Mouse (Mus musculus) midbrain, embryonic 10.5 days (tissue): ENCODE results near the gene Arsg. TPM values are rescaled to one million over a fixed set of nuclear protein-coding genes. Genes with fewer than 3 reads are reported as not detected.

Experiments used
- DNase-seq: peaks from one replicate; pipeline ENCODE4 v3.0.0-alpha.2; 2017; ENCODE audit warnings: low spot score
- H3K27ac ChIP-seq: fragments of 300-500 bp; sonication (generic); replicated peaks from 2 replicates; pipeline ENCODE4 v1.5.1; 2016; ENCODE audit warnings: mild to moderate bottlenecking
- H3K27me3 ChIP-seq: fragments of 300-500 bp; sonication (generic); 2 replicates; pipeline ENCODE4 v1.6.1; 2016; ENCODE audit warnings: low read depth, mild to moderate bottlenecking; ENCODE audit not compliant: poor library complexity, severe bottlenecking
- H3K36me3 ChIP-seq: fragments of 300-500 bp; sonication (generic); 2 replicates; pipeline ENCODE4 v1.6.1; 2016; ENCODE audit warnings: mild to moderate bottlenecking, moderate library complexity
- H3K4me1 ChIP-seq: fragments of 300-500 bp; sonication (generic); 2 replicates; pipeline ENCODE4 v1.6.1; 2016
- H3K4me3 ChIP-seq: fragments of 300-500 bp; sonication (generic); 2 replicates; pipeline ENCODE4 v1.5.1; 2016; ENCODE audit warnings: mild to moderate bottlenecking, moderate library complexity
- H3K9me3 ChIP-seq: fragments of 300-500 bp; sonication (generic); replicated peaks from 2 replicates; pipeline ENCODE4 v1.6.1; 2016; ENCODE audit warnings: mild to moderate bottlenecking
- WGBS: fragments of 180-500 bp; shearing (Covaris S2); methylation state at CpG from one replicate; pipeline ENCODE4 v1.1.7; 2016; 5-methylcytosine and 5-hydroxymethylcytosine counted together
- polyA plus RNA-seq: library from polyadenylated mRNA; unstranded; fragments of >200 nt; fragmentation: Nextera tagmentation; extraction: Ambion mirVana; gene quantifications from 2 replicates; pipeline ENCODE4 v1.2.1, GENCODE M21; 2016

The Arsg gene
- polyA plus RNA-seq, 1 experiment from 2014 or later, result 1.9 TPM

DNA sequence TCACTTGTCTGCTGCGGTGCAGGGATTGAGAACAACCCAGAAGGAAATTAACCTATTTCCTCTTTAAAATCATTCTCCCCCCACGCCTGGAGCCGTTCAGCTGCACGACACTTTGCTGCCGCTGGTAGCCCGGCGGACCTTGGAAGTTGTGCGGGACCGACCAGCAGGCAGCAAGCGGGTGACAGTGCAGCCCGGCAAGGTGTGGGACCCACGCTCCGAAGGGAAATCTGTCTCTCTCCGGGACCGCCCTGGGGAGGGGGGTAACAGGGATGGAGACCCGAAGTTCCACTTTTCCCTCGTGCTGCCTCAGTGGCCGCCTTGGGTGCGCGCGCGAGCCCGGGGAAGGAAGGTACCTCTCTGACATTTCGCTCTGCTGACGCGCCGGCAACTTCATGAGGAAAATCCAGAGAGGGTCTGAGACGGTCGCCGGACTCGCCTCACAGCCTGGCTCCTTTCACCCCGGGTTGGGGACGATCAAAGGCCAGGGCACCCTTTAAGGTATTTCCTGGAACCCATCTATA is 943 bp upstream of the Arsg start:
- H3K4me3 ChIP-seq, result peak overlapping the region; percentile 85
- peaks cover 29% of the 10 kb centered on the region for H3K27me3 ChIP-seq
- DNase-seq, result peak; percentile 70
- no peaks in the 10 kb centered on the region for H3K36me3 ChIP-seq
- H3K27ac ChIP-seq, result peak overlapping the region; percentile 99
- under 1% methylated on average over 33 of the region's 33 CpGs for WGBS
- H3K9me3 ChIP-seq, result no peaks in the 10 kb centered on the region
- H3K4me1 ChIP-seq, result peaks cover 58% of the 10 kb centered on the region

- Histone ChIP-seq H3K9me3 (no peaks in the 10 kb centered on the region), H3K4me1 (peaks cover 64% of the 10 kb centered on the region), H3K36me3 (no peaks in the 10 kb centered on the region), H3K4me3 (peak overlapping the region; percentile 85), H3K27ac (peak overlapping the region; percentile 99), H3K27me3 (peaks cover 29% of the 10 kb centered on the region)
- WGBS, result under 1% methylated on average over 13 of the region's 13 CpGs
- DNase-seq, result no peak
Observed at GRCm38 (mm10) chr11:109472821-109473170, 378 bp upstream of the Arsg start.

GRCm38 (mm10) chr11:109474086-109474742 is 1.0 kb downstream of the Arsg start:
- no peak for DNase-seq
- Histone ChIP-seq H3K27me3 (peaks cover 29% of the 10 kb centered on the region), H3K4me1 (peaks cover 76% of the 10 kb centered on the region), H3K9me3 (no peaks in the 10 kb centered on the region), H3K27ac (peak overlapping the region; percentile 99), H3K4me3 (peak overlapping the region; percentile 85), H3K36me3 (no peaks in the 10 kb centered on the region)
- 11% methylated on average over 14 of the region's 14 CpGs for WGBS

- DNase-seq, result peak; percentile 26
- H3K4me1 ChIP-seq, result peaks cover 82% of the 10 kb centered on the region
- WGBS, result 77% methylated on average over 13 of the region's 13 CpGs
Observed at GRCm38 (mm10) chr11:109474836-109475235, 1.7 kb downstream of the Arsg start.

GRCm38 (mm10) chr11:109475717-109476116 is 2.5 kb downstream of the Arsg start:
- H3K4me1 ChIP-seq, result peaks cover 82% of the 10 kb centered on the region
- peak overlapping the region; percentile 84 for H3K27ac ChIP-seq
- WGBS, result 69% methylated on average over 4 of the region's 4 CpGs
- H3K36me3 ChIP-seq, result no peaks in the 10 kb centered on the region
- peak; percentile 18 for DNase-seq
- H3K9me3 ChIP-seq, result no peaks in the 10 kb centered on the region
- H3K4me3 ChIP-seq, result 0 out of 2 replicates have a peak overlapping the region, but pooled peaks have one; percentile 18
- H3K27me3 ChIP-seq, result peaks cover 23% of the 10 kb centered on the region

More at GRCm38 (mm10) chr11:109474836-109475235, 1.7 kb downstream of the Arsg start:
- Histone ChIP-seq H3K9me3 (no peaks in the 10 kb centered on the region), H3K4me3 (no peak overlapping the region), H3K36me3 (no peaks in the 10 kb centered on the region), H3K27ac (no peak overlapping the region), H3K27me3 (peaks cover 29% of the 10 kb centered on the region)

DNA sequence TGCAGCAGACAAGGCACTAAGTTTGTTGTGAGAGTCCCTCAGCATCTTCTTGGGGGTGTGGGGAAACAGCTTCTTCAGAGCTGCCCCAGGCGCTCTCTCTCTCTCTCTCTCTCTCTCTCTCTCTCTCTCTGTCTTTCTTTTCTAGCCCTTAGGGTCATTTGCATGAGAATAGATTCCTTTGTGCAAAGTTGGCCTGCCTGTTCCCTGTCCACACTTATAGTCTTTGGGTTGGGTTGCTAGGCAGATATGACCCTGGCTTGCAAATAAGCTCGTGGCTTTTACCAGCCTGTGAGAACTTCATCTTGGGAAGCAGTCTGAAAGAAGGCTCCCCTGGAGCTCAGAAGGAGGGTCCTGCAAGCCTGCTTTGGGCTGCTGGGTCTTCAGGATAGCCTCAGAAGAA is 3.1 kb downstream of the Arsg start:
- 17% methylated on average over 2 of the region's 2 CpGs for WGBS
- DNase-seq, result peak; percentile 61
- Histone ChIP-seq H3K4me1 (peaks cover 77% of the 10 kb centered on the region), H3K4me3 (peak overlapping the region; percentile 18), H3K27ac (peak overlapping the region; percentile 84), H3K27me3 (peaks cover 17% of the 10 kb centered on the region), H3K36me3 (no peaks in the 10 kb centered on the region), H3K9me3 (no peaks in the 10 kb centered on the region)

DNA sequence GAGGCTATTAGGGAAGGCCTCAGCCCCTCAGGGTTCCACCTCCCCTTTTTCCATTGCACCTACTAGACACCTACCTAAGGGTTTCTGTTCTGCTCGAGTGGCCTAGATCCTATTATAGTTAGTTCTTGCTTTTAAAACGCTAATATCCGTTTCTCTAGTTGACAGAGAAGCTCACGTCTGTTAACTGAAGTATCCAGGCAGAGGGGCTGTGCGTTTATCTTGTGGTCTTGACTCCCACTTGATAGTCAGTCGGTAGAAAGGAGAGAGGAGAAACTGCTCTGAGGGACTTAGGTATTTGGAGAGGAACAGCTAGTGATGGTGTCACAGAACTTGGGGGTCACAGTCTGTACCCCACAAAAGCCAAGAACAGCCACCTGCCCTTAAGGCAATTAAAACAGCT is 3.5 kb downstream of the Arsg start:
- 28% methylated on average over 6 of the region's 6 CpGs for WGBS
- H3K27me3 ChIP-seq, result peaks cover 13% of the 10 kb centered on the region
- no peaks in the 10 kb centered on the region for H3K36me3 ChIP-seq
- peak overlapping the region; percentile 84 for H3K27ac ChIP-seq
- DNase-seq, result no peak
- H3K9me3 ChIP-seq, result no peaks in the 10 kb centered on the region
- peaks cover 72% of the 10 kb centered on the region for H3K4me1 ChIP-seq
- H3K4me3 ChIP-seq, result peak overlapping the region; percentile 18

GRCm38 (mm10) chr11:109477606-109478380 is 4.6 kb downstream of the Arsg start:
- Histone ChIP-seq H3K4me1 (peaks cover 63% of the 10 kb centered on the region), H3K27ac (peak overlapping the region; percentile 84), H3K36me3 (no peaks in the 10 kb centered on the region), H3K27me3 (peaks cover 12% of the 10 kb centered on the region; the same call in 1 of the 2 replicates), H3K4me3 (no peak overlapping the region), H3K9me3 (no peaks in the 10 kb centered on the region)
- DNase-seq, result no peak
- 58% methylated on average over 16 of the region's 16 CpGs for WGBS

DNA sequence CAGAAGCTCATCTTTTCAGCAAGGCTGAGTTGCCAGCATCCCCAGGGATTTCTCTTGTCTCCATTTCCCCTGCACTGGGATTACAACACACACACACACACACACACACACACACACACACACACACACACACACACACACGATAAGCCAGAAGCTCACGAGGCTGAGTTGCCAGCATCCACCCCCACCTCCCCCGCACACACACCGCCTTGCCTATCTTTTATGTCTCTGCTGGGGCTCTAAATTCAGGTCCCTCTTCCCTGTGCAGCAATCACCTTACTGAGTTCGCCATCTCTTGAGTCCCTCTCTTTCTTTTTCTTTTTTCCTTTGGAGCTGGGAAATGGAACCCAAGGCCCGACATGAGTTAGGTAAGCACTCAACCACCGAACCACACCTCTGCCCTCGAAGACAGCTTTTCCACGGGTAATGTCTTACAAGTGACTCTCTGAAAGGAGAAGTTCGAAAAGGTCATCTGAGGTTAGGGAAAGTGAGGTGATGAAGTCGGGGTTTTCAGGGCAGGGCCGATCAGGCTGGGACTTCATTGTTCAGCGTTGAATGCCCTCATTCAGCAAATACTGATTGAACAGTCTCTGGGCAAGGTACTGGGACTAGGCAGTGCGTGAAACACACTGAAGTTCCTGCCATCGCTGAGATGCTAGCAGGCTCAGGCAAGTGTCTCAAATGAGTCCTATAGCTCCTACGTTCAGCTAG is 6.6 kb downstream of the Arsg start:
- no peak overlapping the region for H3K4me3 ChIP-seq
- H3K36me3 ChIP-seq, result no peaks in the 10 kb centered on the region
- peaks cover 53% of the 10 kb centered on the region for H3K4me1 ChIP-seq
- no peak for DNase-seq
- H3K27ac ChIP-seq, result 0 out of 2 replicates have a peak overlapping the region, but pooled peaks have one; percentile 28
- 47% methylated on average over 16 of the region's 16 CpGs for WGBS
- H3K27me3 ChIP-seq, result peaks cover 10% of the 10 kb centered on the region; the same call in 1 of the 2 replicates
- no peaks in the 10 kb centered on the region for H3K9me3 ChIP-seq

- no peaks in the 10 kb centered on the region for H3K9me3 ChIP-seq
- peaks cover 48% of the 10 kb centered on the region for H3K4me1 ChIP-seq
- DNase-seq, result no peak
- no peak overlapping the region for H3K27ac ChIP-seq
- H3K27me3 ChIP-seq, result 0 out of 2 replicates have a peak, but pooled peaks cover 3% of the 10 kb centered on the region
- no peak overlapping the region for H3K4me3 ChIP-seq
- H3K36me3 ChIP-seq, result no peaks in the 10 kb centered on the region
- 88% methylated on average over 8 of the region's 8 CpGs for WGBS
Observed at GRCm38 (mm10) chr11:109480440-109480839, 7.3 kb downstream of the Arsg start.

DNA sequence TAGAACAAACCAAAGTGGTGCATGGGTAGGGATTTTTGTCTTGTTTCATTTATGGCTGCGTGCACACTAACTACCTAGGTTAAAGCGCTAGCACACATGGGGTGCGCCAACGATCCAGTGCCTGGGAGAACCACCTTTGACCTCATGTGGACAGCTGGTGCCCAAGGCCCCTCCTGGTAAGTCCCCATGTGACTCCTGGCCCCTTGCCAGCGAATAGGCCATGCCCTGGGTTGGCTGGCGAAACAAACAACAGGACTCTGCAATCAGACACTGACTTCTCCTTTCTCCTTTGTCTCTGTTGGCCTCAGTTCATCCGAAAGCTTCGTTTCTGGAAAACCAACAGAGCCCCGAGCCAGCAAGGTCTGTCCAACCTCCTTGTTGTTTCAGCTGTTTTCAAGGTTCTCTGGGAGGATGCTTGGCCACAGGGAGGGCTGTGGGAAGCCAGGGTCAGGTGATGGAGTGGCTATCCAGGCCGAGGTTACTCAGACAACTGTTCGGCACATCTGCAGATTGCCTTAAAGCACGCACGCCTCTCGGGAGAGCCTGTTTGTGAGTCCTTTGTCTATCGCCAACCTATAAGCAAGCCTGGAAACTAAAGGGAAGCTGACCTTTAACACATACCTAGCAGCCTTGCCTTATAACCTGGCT is 12.3 kb downstream of the Arsg start:
- Histone ChIP-seq H3K9me3 (no peaks in the 10 kb centered on the region), H3K36me3 (no peaks in the 10 kb centered on the region), H3K27me3 (no peaks in the 10 kb centered on the region), H3K4me1 (peaks cover 7% of the 10 kb centered on the region), H3K4me3 (no peak overlapping the region), H3K27ac (no peak overlapping the region)
- WGBS, result 85% methylated on average over 15 of the region's 15 CpGs
- no peak for DNase-seq

- Histone ChIP-seq H3K27ac (no peak overlapping the region), H3K36me3 (no peaks in the 10 kb centered on the region), H3K27me3 (no peaks in the 10 kb centered on the region), H3K4me1 (peaks cover 7% of the 10 kb centered on the region), H3K9me3 (no peaks in the 10 kb centered on the region), H3K4me3 (no peak overlapping the region)
- 31% methylated on average over 1 of the region's 1 CpGs for WGBS
- no peak for DNase-seq
Observed at GRCm38 (mm10) chr11:109487111-109487510, 13.9 kb downstream of the Arsg start.
